Mouse (Mus musculus) testis, adult 2 months (tissue): Measurements from ENCODE around the gene Slc5a11.

ENCODE experiments used
- CTCF ChIP-seq: fragments of 200-500 bp; IDR thresholded peaks from 2 replicates; pipeline ENCODE4 v1.5.1; 2012; ENCODE audit warnings: low read depth, mild to moderate bottlenecking, inconsistent platforms, low read length, moderate library complexity; ENCODE audit not compliant: control insufficient read depth, insufficient read depth, insufficient replicate concordance
- POLR2A ChIP-seq: fragments of 200-500 bp; IDR thresholded peaks from 2 replicates; pipeline ENCODE4 v1.6.1; 2012; ENCODE audit warnings: low read depth, mild to moderate bottlenecking, inconsistent platforms, low read length, moderate library complexity; ENCODE audit not compliant: control insufficient read depth

DNA sequence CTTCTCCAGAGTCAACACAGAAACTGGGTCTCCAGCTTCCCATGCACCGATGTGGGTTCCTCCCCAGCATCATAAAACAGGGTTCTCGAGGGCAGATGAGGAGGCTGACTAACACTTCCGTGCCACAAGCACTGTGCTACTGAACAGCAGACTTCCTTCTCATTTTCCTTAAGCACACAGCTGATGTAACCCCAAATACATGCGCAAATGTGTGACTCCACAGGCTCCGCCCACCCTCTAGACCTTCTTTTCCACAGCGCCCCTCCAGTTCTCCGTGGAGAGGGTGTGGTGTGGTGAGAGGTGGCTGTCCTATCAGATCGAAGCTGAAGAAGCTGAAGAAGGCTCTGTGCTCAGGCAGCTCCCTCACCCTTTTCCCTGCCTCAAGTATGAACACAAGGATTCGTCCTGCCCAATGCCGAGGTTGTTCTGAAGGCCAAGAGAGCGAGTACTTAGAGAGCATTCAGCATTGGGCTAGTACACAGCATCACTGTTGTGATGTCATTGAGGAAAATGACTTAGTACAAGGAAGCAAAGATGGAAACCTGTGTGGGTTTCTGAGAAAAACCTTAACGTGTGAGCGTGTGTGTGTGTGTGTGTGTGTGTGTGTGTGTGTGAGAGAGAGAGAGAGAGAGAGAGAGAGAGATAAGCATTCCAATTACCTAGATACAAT is 108.0 kb downstream of the Slc5a11 start:
- TF ChIP-seq CTCF (no peak), POLR2A (no peak)
